9 mouse cellular contexts compared by ENCODE assay signal in genomic region chr12:108001652-108002340, GRCm38 (mm10). TPM values are rescaled to one million over a fixed set of nuclear protein-coding genes. Genes with fewer than 3 reads are reported as not detected.
DNase-seq lines count a peak whose midpoint lies in the region; ATAC-seq lines count a peak whose summit lies in the region.
"Had no signal": no experiment of that assay in that cellular context is flagged by ENCODE, and none has a peak within 500 bp of the region (broad histone marks: within the 10 kb centered on the region; RNA-seq: fewer than 3 reads in every experiment).

No protein-coding gene starts in this region.

- H3K4me2 ChIP-seq in embryonic facial prominence, embryonic 12.5 days (replicated peaks): peak overlapping the region; percentile 66
- peak overlapping the region; percentile 78 for H3K4me2 ChIP-seq in limb, embryonic 11.5 days (ENCODE audit: low read depth, severe bottlenecking)
- H3K4me2 ChIP-seq in stomach, embryonic 16.5 days (ENCODE audit: low read depth, low read length): peak overlapping the region; percentile 93

- peak overlapping the region; percentile 94 for H3K4me3 ChIP-seq in embryonic facial prominence, embryonic 12.5 days
- H3K4me3 ChIP-seq in limb, embryonic 11.5 days (ENCODE audit: low read depth, low read length): peak overlapping the region; percentile 89
- H3K4me3 ChIP-seq in stomach, embryonic 16.5 days (replicated peaks; ENCODE audit: low read length): peak overlapping the region; percentile 75

- peak; percentile 40 to 57 for DNase-seq in kidney, postnatal 4 days
- DNase-seq in kidney, postnatal 36 days: no peak
- peak; percentile 82 for DNase-seq in limb, embryonic 11.5 days (ENCODE audit: low spot score)
- DNase-seq in urinary bladder, adult 2 months (ENCODE audit: low spot score): no peak
- no peak for DNase-seq in right cerebral cortex, postnatal 25 days

- under 1% methylated on average over 37 of the region's 37 CpGs for WGBS in embryonic facial prominence, embryonic 12.5 days
- WGBS in limb, embryonic 11.5 days: 2% methylated on average over 36 of the region's 37 CpGs
- WGBS in stomach, embryonic 16.5 days: 6% methylated on average over 37 of the region's 37 CpGs

- 0 out of 2 replicates have a peak, but pooled peaks cover 5% of the 10 kb centered on the region for H3K27me3 ChIP-seq in embryonic facial prominence, embryonic 12.5 days
- no peaks in the 10 kb centered on the region for H3K27me3 ChIP-seq in limb, embryonic 11.5 days (ENCODE audit: control insufficient read depth, insufficient read depth, low read length)
- H3K27me3 ChIP-seq in stomach, embryonic 16.5 days (ENCODE audit: control insufficient read depth, insufficient read depth, low read length): peaks cover 12% of the 10 kb centered on the region

- peak overlapping the region; percentile 98 for H3K9ac ChIP-seq in embryonic facial prominence, embryonic 12.5 days
- H3K9ac ChIP-seq in limb, embryonic 11.5 days (ENCODE audit: low read length): peak overlapping the region; percentile 95
- H3K9ac ChIP-seq in stomach, embryonic 16.5 days (ENCODE audit: low read length): peak overlapping the region; percentile 53
- H3K9ac ChIP-seq: liver, embryonic 15.5 days had no signal

- peak overlapping the region; percentile 99 for H3K27ac ChIP-seq in embryonic facial prominence, embryonic 12.5 days
- no peak overlapping the region for H3K27ac ChIP-seq in limb, embryonic 11.5 days (replicated peaks; ENCODE audit: low read depth, low read length)
- no peak overlapping the region for H3K27ac ChIP-seq in stomach, embryonic 16.5 days (ENCODE audit: low read length)
- H3K27ac ChIP-seq: liver, embryonic 15.5 days had no signal

- no peaks in the 10 kb centered on the region for H3K36me3 ChIP-seq in embryonic facial prominence, embryonic 12.5 days
- H3K36me3 ChIP-seq in limb, embryonic 11.5 days (ENCODE audit: control insufficient read depth, insufficient read depth, low read length): no peaks in the 10 kb centered on the region
- H3K36me3 ChIP-seq in stomach, embryonic 16.5 days (ENCODE audit: control insufficient read depth, insufficient read depth, low read length): no peaks in the 10 kb centered on the region
- H3K36me3 ChIP-seq: liver, embryonic 15.5 days had no signal

- ATAC-seq in embryonic facial prominence, embryonic 12.5 days (ENCODE audit: insufficient number of reproducible peaks, insufficient read depth, low FRiP score, low TSS enrichment): no peak
- no peak for ATAC-seq in limb, embryonic 11.5 days (ENCODE audit: insufficient number of reproducible peaks, low FRiP score, low TSS enrichment, low read depth)
- ATAC-seq in stomach, embryonic 16.5 days (ENCODE audit: insufficient read depth, low FRiP score): no peak
- no peak for ATAC-seq in megakaryocyte, adult 5-6 weeks (ENCODE audit: poor library complexity, severe bottlenecking)

- H3K9me3 ChIP-seq in embryonic facial prominence, embryonic 12.5 days: no peaks in the 10 kb centered on the region
- H3K9me3 ChIP-seq in limb, embryonic 11.5 days (ENCODE audit: control insufficient read depth, low read length): no peaks in the 10 kb centered on the region
- H3K9me3 ChIP-seq in stomach, embryonic 16.5 days (replicated peaks; ENCODE audit: control insufficient read depth, low read length): no peaks in the 10 kb centered on the region
- H3K9me3 ChIP-seq: liver, embryonic 15.5 days had no signal

- H3K4me1 ChIP-seq in embryonic facial prominence, embryonic 12.5 days: peaks cover 52% of the 10 kb centered on the region
- peaks cover 30% of the 10 kb centered on the region for H3K4me1 ChIP-seq in limb, embryonic 11.5 days (ENCODE audit: control insufficient read depth, insufficient read depth, low read length)
- H3K4me1 ChIP-seq in stomach, embryonic 16.5 days (ENCODE audit: control insufficient read depth, insufficient read depth, low read length): peaks cover 10% of the 10 kb centered on the region; the same call in 1 of the 2 replicates

RNA-seq across cellular contexts. Expression of gene Bcl11b, which starts 1.6 kb away (rescaled TPM):
- 39.4 and 41.5 TPM in 2 replicates for polyA plus RNA-seq in embryonic facial prominence, embryonic 12.5 days (2016; fragmentation: Nextera tagmentation; extraction: Ambion mirVana)
- 8.7 and 12.3 TPM in 2 replicates for polyA plus RNA-seq in limb, embryonic 11.5 days (2014; fragmentation: Nextera tagmentation; extraction: Ambion mirVana)
- 2.3 and 2.6 TPM in 2 replicates for polyA plus RNA-seq in stomach, embryonic 16.5 days (2015; fragmentation: Nextera tagmentation; extraction: Ambion mirVana)
- 0.38 and 0.39 TPM in 2 replicates for total RNA-seq in megakaryocyte, adult 5-6 weeks (2015)
- 0.28 and 0.33 TPM in 2 replicates for total RNA-seq in megakaryocyte, adult 5-6 weeks (2017)
- polyA plus RNA-seq in urinary bladder, adult 2 months (2012; rRNA removed): 0.44 and 0.77 TPM in 2 replicates

Comparison
In these comparisons a context has a peak if more than half of its experiments do, and no peak if none do; other contexts are left out.
1. DNase-seq: peak in kidney, postnatal 4 days (2 of 2) and limb, embryonic 11.5 days (single experiment); none in kidney, postnatal 36 days (0 of 2), urinary bladder, adult 2 months (single experiment) and right cerebral cortex, postnatal 25 days (single experiment).
2. Peak in every context shown above with its lines, with median percentiles within 50 percentile points of each other: H3K4me2 ChIP-seq, H3K4me3 ChIP-seq and H3K9ac ChIP-seq.